Mouse (Mus musculus) neural tube, embryonic 13.5 days (tissue): ENCODE measurements around the gene Cngb1. TPM values are rescaled to one million over a fixed set of nuclear protein-coding genes. Genes with fewer than 3 reads are reported as not detected.

Experiments
- ATAC-seq: fragments of 200-750 bp; cut with Nextera tagmentation; 2 replicates; pipeline ENCODE4 v1.8.0; 2017; ENCODE audit warnings: low read depth, mild to moderate bottlenecking, moderate TSS enrichment, moderate library complexity
- H3K27ac ChIP-seq: fragments of 300-500 bp; sonication (generic); replicated peaks from 2 replicates; pipeline ENCODE4 v1.5.1; 2015; ENCODE audit warnings: moderate library complexity, mild to moderate bottlenecking, inconsistent platforms
- H3K27me3 ChIP-seq: fragments of 300-500 bp; sonication (generic); 2 replicates; pipeline ENCODE4 v1.6.1; 2015; ENCODE audit warnings: mild to moderate bottlenecking, inconsistent platforms
- H3K36me3 ChIP-seq: fragments of 300-500 bp; sonication (generic); 2 replicates; pipeline ENCODE4 v1.6.1; 2015; ENCODE audit warnings: mild to moderate bottlenecking, inconsistent platforms
- H3K4me1 ChIP-seq: fragments of 300-500 bp; sonication (generic); replicated peaks from 2 replicates; pipeline ENCODE4 v1.6.1; 2015; ENCODE audit warnings: inconsistent platforms
- H3K4me2 ChIP-seq: fragments of 300-500 bp; sonication (generic); 2 replicates; pipeline ENCODE4 v1.6.1; 2015; ENCODE audit warnings: inconsistent platforms, mild to moderate bottlenecking, moderate library complexity
- H3K4me3 ChIP-seq: fragments of 300-500 bp; sonication (generic); 2 replicates; pipeline ENCODE4 v1.5.1; 2015; ENCODE audit warnings: mild to moderate bottlenecking, inconsistent platforms
- H3K9ac ChIP-seq: fragments of 300-500 bp; sonication (generic); 2 replicates; pipeline ENCODE4 v1.6.1; 2015; ENCODE audit warnings: moderate library complexity, mild to moderate bottlenecking, inconsistent platforms
- H3K9me3 ChIP-seq: fragments of 300-500 bp; sonication (generic); 2 replicates; pipeline ENCODE4 v1.6.1; 2016; ENCODE audit warnings: inconsistent platforms
- WGBS: fragments of 180-500 bp; shearing (Covaris S2); methylation state at CpG from one replicate; pipeline ENCODE4 v1.1.7; 2015; 5-methylcytosine and 5-hydroxymethylcytosine counted together
- polyA plus RNA-seq: library from polyadenylated mRNA; unstranded; fragments of >200 nt; fragmentation: Nextera tagmentation; extraction: Ambion mirVana; gene quantifications from 2 replicates; pipeline ENCODE4 v1.2.1, GENCODE M21; 2015

Cngb1 gene
- polyA plus RNA-seq, 1 experiment from 2014 or later, result 0.82 TPM

GRCm38 (mm10) chr8:95270501-95270900 is 35.9 kb downstream of the Cngb1 start:
- Histone ChIP-seq H3K36me3 (no peaks in the 10 kb centered on the region), H3K4me3 (no peak overlapping the region), H3K27ac (no peak overlapping the region), H3K4me2 (no peak overlapping the region), H3K4me1 (no peaks in the 10 kb centered on the region; the same call in 1 of the 2 replicates), H3K27me3 (no peaks in the 10 kb centered on the region), H3K9ac (no peak overlapping the region), H3K9me3 (no peaks in the 10 kb centered on the region)
- ATAC-seq, result no peak
- WGBS, result 68% methylated on average over 12 of the region's 12 CpGs

DNA sequence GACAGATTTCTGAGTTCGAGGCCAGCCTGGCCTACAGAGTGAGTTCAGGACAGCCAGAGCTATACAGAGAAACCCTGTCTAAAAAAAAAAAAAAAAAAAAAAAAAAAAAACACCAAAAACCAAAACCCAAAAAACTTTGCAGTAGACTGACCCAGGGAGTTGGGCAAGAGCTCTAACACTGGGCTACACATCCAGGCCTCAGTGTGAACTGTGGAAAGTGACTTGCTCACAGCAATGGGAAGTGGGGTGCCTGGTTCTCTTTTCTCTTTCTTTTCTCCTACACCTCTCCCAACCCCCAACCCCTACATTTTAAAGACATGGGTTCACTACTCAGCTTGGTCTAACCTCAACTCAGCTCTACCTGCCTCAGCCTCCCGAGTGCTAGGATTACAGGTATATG is 44.2 kb downstream of the Cngb1 start:
- WGBS, result 76% methylated on average over 2 of the region's 2 CpGs

DNA sequence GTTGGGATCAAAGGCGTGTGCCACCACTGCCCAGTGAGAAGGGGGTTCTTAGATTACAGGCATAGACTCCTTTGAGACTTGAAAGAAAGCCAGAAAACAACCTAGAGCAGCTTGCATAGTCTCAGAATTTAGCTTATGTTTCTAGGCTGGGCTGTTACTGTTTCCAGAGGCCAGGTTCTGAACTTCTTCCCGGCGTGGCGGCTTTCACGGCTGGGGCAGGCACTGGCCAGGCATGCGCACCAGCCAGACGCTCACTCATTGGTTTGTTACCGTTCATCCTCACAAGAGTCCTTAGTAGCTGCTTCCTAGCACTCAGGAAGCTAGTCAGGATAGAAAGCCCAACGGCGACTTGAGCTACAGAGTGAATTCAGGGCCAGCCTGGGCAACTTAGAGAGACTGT is 50.8 kb downstream of the Cngb1 start:
- no peaks in the 10 kb centered on the region for H3K4me1 ChIP-seq
- no peak overlapping the region for H3K9ac ChIP-seq
- H3K4me2 ChIP-seq, result no peak overlapping the region
- no peaks in the 10 kb centered on the region for H3K9me3 ChIP-seq
- 78% methylated on average over 10 of the region's 10 CpGs for WGBS
- ATAC-seq, result no peak
- H3K27me3 ChIP-seq, result no peaks in the 10 kb centered on the region
- H3K36me3 ChIP-seq, result no peaks in the 10 kb centered on the region
- no peak overlapping the region for H3K27ac ChIP-seq
- H3K4me3 ChIP-seq, result no peak overlapping the region

More for the DNA sequence above, 44.2 kb downstream of the Cngb1 start:
- H3K9ac ChIP-seq, result no peak overlapping the region
- H3K9me3 ChIP-seq, result no peaks in the 10 kb centered on the region
- H3K4me3 ChIP-seq, result no peak overlapping the region
- no peaks in the 10 kb centered on the region for H3K36me3 ChIP-seq
- H3K4me2 ChIP-seq, result no peak overlapping the region
- H3K27ac ChIP-seq, result no peak overlapping the region
- ATAC-seq, result no peak
- H3K27me3 ChIP-seq, result no peaks in the 10 kb centered on the region
- H3K4me1 ChIP-seq, result no peaks in the 10 kb centered on the region

DNA sequence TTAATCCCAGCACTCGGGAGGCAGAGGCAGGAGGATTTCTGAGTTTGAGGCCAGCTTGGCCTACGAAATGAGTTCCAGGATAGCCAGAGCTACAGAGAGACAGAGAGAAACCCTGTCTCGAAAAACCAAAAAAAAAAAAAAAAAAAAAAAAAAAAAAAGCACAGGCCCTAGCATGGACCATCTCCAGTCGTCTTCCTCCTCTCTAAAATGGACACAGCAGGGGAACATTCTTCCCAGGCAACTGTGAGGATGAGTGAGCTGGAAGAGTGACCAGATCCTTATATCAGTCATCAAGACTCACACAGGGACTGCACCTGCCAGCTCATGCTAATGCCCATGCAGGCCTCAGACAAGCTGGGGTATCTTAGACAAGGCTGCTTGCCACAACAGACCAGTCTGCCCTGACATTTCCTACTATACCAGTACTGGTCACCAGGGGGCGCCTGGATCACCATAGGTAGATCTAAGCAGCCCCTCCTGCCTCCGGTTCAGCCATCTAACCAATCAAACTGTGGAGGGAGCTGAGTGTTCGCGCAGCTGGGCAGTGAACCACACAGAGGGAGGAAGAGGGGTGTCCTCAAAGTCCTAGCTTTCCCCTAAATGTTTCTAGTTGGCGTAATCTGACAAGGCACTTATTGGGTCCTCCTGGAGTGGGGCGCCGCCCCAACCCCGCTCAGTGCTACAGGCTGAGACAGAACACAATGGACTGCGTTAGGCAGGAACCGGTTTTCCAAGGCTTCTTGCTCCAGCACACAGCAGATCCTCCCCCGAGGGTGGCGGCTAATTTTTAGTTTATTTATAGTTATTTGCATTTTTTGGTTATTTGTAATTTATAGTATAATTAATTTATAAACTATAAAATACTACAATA is 51.6 kb downstream of the Cngb1 start:
- H3K27ac ChIP-seq, result peak overlapping the region; percentile 68
- peak overlapping the region; percentile 56 for H3K4me2 ChIP-seq
- no peaks in the 10 kb centered on the region for H3K9me3 ChIP-seq
- no peaks in the 10 kb centered on the region for H3K36me3 ChIP-seq
- peak; percentile 91 for ATAC-seq
- H3K4me3 ChIP-seq, result peak overlapping the region; percentile 28
- H3K9ac ChIP-seq, result peak overlapping the region; percentile 53
- no peaks in the 10 kb centered on the region for H3K27me3 ChIP-seq
- 23% methylated on average over 16 of the region's 16 CpGs for WGBS
- H3K4me1 ChIP-seq, result no peaks in the 10 kb centered on the region

DNA sequence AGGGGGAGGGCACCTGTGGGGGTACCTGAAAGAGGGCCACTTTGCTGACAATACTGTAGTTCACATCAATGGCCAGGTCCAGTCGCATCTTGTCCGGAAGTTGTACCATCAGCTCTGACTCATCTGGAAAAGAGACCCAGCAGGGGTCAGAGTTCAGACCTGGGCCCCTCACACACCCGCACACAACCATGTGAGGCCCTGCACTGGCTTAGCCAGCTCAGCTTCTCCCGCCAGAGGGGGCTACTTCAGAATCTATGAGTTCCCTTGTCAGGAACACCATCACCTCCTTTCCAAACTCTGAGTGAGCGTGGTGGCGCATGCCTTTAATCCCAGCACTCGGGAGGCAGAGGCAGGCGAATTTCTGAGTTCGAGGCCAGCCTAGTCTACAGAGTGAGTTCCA is 54.3 kb downstream of the Cngb1 start:
- Histone ChIP-seq H3K4me2 (no peak overlapping the region), H3K27ac (no peak overlapping the region), H3K9me3 (no peaks in the 10 kb centered on the region), H3K4me3 (no peak overlapping the region), H3K36me3 (no peaks in the 10 kb centered on the region), H3K4me1 (no peaks in the 10 kb centered on the region), H3K9ac (no peak overlapping the region), H3K27me3 (no peaks in the 10 kb centered on the region)
- WGBS, result 77% methylated on average over 9 of the region's 9 CpGs
- no peak for ATAC-seq

- no peak for ATAC-seq
- H3K4me2 ChIP-seq, result no peak overlapping the region
- H3K4me1 ChIP-seq, result peaks cover 11% of the 10 kb centered on the region
- H3K36me3 ChIP-seq, result no peaks in the 10 kb centered on the region
- H3K9me3 ChIP-seq, result no peaks in the 10 kb centered on the region
- WGBS, result 70% methylated on average over 4 of the region's 4 CpGs
- no peaks in the 10 kb centered on the region for H3K27me3 ChIP-seq
- no peak overlapping the region for H3K4me3 ChIP-seq
- no peak overlapping the region for H3K27ac ChIP-seq
- H3K9ac ChIP-seq, result no peak overlapping the region
These were observed 56.5 kb downstream of the Cngb1 start for GRCm38 (mm10) chr8:95249847-95250246.

- Histone ChIP-seq H3K4me2 (no peak overlapping the region), H3K27ac (no peak overlapping the region), H3K36me3 (no peaks in the 10 kb centered on the region), H3K4me3 (no peak overlapping the region), H3K9me3 (no peaks in the 10 kb centered on the region), H3K4me1 (peaks cover 36% of the 10 kb centered on the region), H3K27me3 (no peaks in the 10 kb centered on the region), H3K9ac (no peak overlapping the region)
- WGBS, result 86% methylated on average over 5 of the region's 5 CpGs
- ATAC-seq, result no peak
These were observed 59.1 kb downstream of the Cngb1 start for GRCm38 (mm10) chr8:95247277-95247676.

- H3K27me3 ChIP-seq, result no peaks in the 10 kb centered on the region
- H3K4me3 ChIP-seq, result no peak overlapping the region
- peak overlapping the region; percentile 89 for H3K27ac ChIP-seq
- H3K4me1 ChIP-seq, result peaks cover 50% of the 10 kb centered on the region
- H3K9ac ChIP-seq, result peak overlapping the region; percentile 57; the same call in 1 of the 2 replicates
- H3K36me3 ChIP-seq, result no peaks in the 10 kb centered on the region
- H3K4me2 ChIP-seq, result no peak overlapping the region
- no peaks in the 10 kb centered on the region for H3K9me3 ChIP-seq
- ATAC-seq, result no peak
- WGBS, result 61% methylated on average over 5 of the region's 5 CpGs
These were observed 61.2 kb downstream of the Cngb1 start for GRCm38 (mm10) chr8:95245180-95245579.

DNA sequence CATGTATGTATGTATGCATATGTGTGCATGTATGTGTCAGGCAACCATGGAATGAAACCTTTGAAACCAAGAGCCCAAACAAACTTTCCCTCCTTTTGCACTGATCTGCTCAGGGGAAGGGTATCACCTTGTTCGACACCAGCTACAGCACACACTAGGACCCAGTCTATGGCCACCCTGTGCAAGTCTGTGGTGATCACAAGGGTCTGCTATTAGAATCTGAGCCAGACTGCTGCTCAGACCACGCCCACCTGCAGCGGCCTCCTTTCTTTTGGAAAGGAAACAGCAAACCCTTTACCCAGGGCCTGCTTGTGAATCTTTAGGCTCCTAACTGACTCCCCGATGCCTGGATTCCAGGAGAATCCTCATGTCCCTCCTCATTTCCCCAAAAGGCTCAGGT is 62.5 kb downstream of the Cngb1 start:
- no peak overlapping the region for H3K4me3 ChIP-seq
- H3K27ac ChIP-seq, result peak overlapping the region; percentile 89
- H3K4me2 ChIP-seq, result 0 out of 2 replicates have a peak overlapping the region, but pooled peaks have one; percentile 13
- H3K9ac ChIP-seq, result peak overlapping the region; percentile 41; the same call in 1 of the 2 replicates
- 56% methylated on average over 4 of the region's 4 CpGs for WGBS
- H3K36me3 ChIP-seq, result no peaks in the 10 kb centered on the region
- ATAC-seq, result peak; percentile 66
- H3K27me3 ChIP-seq, result no peaks in the 10 kb centered on the region
- H3K4me1 ChIP-seq, result peaks cover 50% of the 10 kb centered on the region
- H3K9me3 ChIP-seq, result no peaks in the 10 kb centered on the region

GRCm38 (mm10) chr8:95242826-95243571 is 63.4 kb downstream of the Cngb1 start:
- H3K4me2 ChIP-seq, result peak overlapping the region; percentile 13; the same call in 1 of the 2 replicates
- peaks cover 50% of the 10 kb centered on the region for H3K4me1 ChIP-seq
- peak; percentile 92 for ATAC-seq
- H3K27ac ChIP-seq, result peak overlapping the region; percentile 89
- H3K27me3 ChIP-seq, result no peaks in the 10 kb centered on the region
- H3K36me3 ChIP-seq, result no peaks in the 10 kb centered on the region
- no peaks in the 10 kb centered on the region for H3K9me3 ChIP-seq
- WGBS, result 9% methylated on average over 12 of the region's 12 CpGs
- H3K4me3 ChIP-seq, result no peak overlapping the region
- H3K9ac ChIP-seq, result 0 out of 2 replicates have a peak overlapping the region, but pooled peaks have one; percentile 4

DNA sequence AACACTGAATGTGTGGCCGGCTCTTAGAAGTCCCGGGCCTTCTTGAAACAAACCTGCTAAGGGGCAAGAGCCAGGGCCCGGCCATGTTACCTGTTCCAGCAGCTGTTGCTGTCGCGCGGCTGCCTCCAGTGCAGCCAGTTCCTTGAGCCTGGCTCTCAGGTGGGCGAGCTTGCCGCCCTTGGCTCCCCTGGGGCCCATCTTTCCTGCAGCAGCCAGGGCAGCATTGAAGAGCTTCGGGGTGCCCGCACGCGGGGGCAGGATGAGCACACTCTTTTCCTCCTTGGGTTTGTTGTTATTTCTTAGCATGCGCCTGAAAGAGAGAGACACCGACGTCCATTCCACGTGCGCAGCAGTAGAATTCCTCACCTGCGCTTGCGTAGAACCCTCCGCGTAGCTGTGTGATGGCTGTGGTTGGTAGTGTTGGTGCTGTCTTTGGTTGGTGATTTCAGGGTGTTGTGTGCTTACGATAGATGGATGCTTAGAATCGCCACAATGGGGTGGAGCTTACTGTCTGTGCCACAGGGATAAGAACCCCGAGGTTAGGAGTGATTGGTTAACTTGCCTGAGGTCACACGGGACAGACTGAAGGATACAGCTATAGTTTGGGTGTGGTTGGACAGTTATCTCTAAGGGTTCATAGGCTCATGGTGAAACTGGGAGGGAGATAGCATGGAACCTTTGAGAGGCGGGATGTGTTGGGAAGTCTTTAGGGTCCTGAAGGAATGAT is 64.1 kb downstream of the Cngb1 start:
- no peaks in the 10 kb centered on the region for H3K27me3 ChIP-seq
- H3K9ac ChIP-seq, result 0 out of 2 replicates have a peak overlapping the region, but pooled peaks have one; percentile 4
- H3K9me3 ChIP-seq, result no peaks in the 10 kb centered on the region
- H3K4me3 ChIP-seq, result no peak overlapping the region
- H3K4me1 ChIP-seq, result peaks cover 50% of the 10 kb centered on the region
- peak overlapping the region; percentile 89 for H3K27ac ChIP-seq
- H3K4me2 ChIP-seq, result 0 out of 2 replicates have a peak overlapping the region, but pooled peaks have one; percentile 13
- 73% methylated on average over 26 of the region's 26 CpGs for WGBS
- ATAC-seq, result no peak
- H3K36me3 ChIP-seq, result no peaks in the 10 kb centered on the region
